Mouse (Mus musculus) left cerebral cortex, postnatal 36 days (tissue): ENCODE measurements around the gene Atp6v1b1. TPM values are rescaled to one million over a fixed set of nuclear protein-coding genes. Genes with fewer than 3 reads are reported as not detected.

Experiments used
- DNase-seq, 2 experiments: peaks; one replicate each; pipeline ENCODE4 v3.0.0; 2021 to 2022; ENCODE audit warnings: low spot score in 2 of 2, mixed read lengths in 1 of 2
- intact Hi-C: fragments of 180-260 bp; cut with DNase I; formaldehyde crosslinking; loops from one replicate; pipeline ENCODE4 v1.15.1; 2025
- total RNA-seq, 2 experiments: library from RNA; stranded (reverse); gene quantifications; 2 replicates each; pipeline ENCODE4 v1.2.3; 2021

Atp6v1b1 gene
- total RNA-seq, 2 experiments from 2014 or later, result not detected

DNA sequence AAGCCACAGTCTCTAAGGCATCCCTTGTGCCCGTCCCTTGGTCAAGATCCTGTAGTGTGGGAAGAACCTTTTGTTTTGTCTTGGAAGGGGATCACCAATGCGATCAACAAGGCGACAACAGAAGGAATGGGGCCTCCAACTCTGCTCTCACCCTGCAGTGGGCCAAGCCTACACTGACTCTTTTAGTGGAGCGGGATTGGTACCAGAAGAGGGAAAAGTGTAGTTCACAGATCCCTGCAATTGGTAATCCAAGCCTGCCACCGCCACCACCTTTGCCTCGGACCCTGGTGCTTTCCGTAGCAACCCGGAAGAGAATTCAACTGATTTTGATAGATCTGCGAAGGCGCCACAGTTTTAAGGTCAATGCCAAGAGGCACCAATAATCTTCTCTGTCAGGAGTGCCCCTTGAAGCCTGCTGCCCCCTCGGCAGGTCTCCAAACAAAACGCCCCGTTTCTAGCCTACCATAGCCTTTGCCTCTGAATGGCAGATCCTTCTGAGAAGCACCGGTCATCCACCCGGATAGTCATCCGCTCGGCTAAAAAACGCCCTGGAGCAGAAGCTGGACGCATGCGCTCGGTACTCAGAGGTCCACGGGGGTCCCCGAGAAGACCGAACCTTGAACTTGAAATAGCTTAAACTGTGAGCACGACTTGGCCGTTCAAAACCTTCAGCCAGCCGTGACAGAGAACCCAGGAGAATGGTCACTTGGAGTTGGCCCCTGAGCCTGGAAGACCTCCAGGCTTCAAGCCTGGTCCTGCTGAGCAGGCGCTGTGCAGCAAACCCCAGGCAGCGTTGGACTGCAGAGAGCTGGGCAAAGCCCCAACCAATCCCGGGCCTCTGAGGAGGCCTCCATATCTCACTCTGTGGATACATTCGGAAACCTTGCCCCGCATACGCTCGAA lies 28.3 kb upstream of the Atp6v1b1 start:
- intact Hi-C loops, result loop anchor here (10.0 kb wide), 1 partner anchor 640 kb away; the partner anchor contains the start of genes Pcgf1 and Tlx2

GRCm38 (mm10) chr6:83715461-83716196 lies 27.2 kb upstream of the Atp6v1b1 start:
- intact Hi-C loops, result loop anchor here (10.0 kb wide), 1 partner anchor 641 kb away; the partner anchor contains the start of genes Pcgf1 and Tlx2
- DNase-seq, result no peak

More for the DNA sequence above, 28.3 kb upstream of the Atp6v1b1 start:
- no peak for DNase-seq

- intact Hi-C loops, result loop anchor here (10.0 kb wide), 1 partner anchor 642 kb away; the partner anchor contains the start of genes Pcgf1 and Tlx2
- DNase-seq, result no peak
Observed at GRCm38 (mm10) chr6:83717026-83717425, 25.8 kb upstream of the Atp6v1b1 start.

GRCm38 (mm10) chr6:83722526-83722925 lies 20.3 kb upstream of the Atp6v1b1 start:
- no peak for DNase-seq
- intact Hi-C loops, result no loop called here

- DNase-seq, result no peak
- intact Hi-C loops, result no loop called here
Observed at GRCm38 (mm10) chr6:83727178-83727577, 15.6 kb upstream of the Atp6v1b1 start.

DNA sequence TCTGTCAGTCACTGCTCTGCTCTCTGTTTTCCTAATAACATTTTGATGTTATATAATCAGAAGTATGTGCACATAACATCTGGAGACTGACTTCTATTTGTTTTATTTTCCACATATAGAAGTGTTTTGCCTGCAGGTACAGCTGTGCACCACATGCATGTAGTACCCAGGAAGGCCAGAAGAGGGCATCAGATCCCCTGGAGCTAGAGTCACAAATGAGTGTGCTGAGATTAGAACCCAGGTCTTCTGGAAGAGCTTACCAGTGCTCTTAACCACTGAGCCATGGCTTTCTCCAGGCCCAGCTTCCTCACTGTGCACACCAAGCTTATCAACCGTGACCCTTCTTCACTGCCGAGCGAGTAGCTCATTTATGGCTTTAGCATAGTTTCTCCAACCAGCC lies 14.3 kb upstream of the Atp6v1b1 start:
- DNase-seq, result no peak
- intact Hi-C loops, result no loop called here

DNA sequence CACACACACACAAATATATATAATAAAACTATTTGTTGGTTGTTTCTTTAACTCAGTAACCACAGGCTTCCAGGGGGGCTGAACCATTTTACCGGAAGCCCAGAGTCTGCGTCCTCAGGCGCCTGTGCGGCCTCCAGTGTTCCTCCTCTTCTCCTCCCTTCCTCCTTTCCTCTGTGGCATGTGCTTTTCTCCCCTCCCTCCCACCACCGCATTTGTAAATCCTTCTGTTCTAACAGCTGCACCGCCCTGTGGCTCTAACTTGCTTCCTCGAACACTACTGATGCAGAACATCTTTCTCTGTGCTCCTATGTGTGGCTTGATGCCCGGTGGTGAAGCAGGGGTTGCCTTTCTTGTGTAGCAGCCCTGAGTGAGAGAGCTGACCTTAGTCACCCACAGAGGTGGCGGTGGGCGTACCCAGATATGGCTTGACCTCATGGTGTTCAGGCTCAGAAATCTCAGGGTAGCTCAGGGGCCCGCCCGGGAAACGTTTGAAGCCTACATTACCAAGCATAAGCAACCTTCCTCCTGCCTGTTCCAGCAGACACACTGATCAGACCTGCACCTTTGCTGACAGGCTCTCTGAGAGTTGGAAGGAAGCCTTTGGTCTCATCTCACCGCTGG lies 13.3 kb upstream of the Atp6v1b1 start:
- intact Hi-C loops, result no loop called here
- no peak for DNase-seq

DNA sequence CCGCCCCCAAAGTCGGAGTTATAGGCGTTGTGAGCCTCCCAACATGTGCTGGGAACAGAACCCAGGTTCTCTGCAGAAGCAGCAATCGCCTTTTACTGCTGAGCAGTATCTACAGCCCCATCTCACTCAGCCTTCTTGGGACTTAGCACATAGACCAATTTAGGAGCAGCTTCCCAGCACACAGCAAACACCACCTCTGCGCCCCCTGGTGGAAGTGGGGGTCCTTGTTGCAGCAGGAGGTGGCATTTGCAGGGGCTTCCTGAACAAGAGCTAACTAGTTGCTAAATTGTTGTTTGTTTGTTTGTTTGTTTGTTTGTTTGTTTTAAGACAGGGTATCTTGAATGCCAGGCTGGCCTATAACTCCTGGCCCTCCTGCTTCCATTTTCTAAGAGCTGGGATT lies 11.7 kb upstream of the Atp6v1b1 start:
- intact Hi-C loops, result loop anchor here (5.0 kb wide), 1 partner anchor 34 kb away; no protein-coding TSS in a partner anchor

DNA sequence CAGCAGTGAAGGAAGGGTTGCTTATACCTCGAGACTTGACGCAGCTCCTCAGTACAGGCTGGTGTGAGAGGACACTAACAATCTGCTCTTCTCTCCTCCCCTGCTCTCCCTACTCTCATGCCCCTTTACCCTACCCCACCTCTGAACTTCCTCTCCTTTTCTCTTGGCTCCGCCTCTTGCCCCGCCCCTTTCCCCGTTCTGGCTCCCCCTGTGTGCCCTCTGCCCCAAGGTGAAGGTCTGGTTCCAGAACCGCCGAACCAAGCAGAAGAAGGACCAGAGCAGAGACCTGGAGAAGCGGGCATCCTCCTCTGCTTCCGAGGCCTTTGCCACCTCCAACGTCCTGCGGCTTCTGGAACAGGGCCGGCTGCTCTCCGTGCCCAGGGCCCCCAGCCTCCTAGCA lies 5.5 kb upstream of the Atp6v1b1 start:
- intact Hi-C loops, result no loop called here
- DNase-seq, result no peak

More for the DNA sequence above, 11.7 kb upstream of the Atp6v1b1 start:
- DNase-seq, result no peak

DNA sequence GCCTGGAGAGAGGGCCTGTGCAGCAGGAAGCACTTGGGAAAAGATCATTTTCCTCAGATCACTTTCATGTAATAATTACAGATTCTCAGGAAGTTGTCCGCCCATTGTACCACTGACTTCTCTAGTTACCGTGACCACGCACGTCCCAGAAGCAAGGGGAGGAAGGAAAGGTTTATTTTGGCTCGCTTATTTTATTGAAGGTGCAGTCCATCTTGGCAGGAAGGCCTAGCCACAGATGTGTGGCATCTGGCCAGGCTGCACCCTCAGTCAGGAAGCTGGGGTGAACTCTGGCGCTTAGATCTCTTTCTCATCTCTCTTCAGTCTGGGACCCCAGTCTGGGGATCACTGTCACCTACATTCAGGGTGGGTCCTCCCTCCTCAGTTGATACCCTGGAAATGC lies 4.2 kb upstream of the Atp6v1b1 start:
- DNase-seq, result no peak
- intact Hi-C loops, result no loop called here

GRCm38 (mm10) chr6:83743212-83743611 lies 422 bp downstream of the Atp6v1b1 start:
- no peak for DNase-seq
- intact Hi-C loops, result no loop called here

DNA sequence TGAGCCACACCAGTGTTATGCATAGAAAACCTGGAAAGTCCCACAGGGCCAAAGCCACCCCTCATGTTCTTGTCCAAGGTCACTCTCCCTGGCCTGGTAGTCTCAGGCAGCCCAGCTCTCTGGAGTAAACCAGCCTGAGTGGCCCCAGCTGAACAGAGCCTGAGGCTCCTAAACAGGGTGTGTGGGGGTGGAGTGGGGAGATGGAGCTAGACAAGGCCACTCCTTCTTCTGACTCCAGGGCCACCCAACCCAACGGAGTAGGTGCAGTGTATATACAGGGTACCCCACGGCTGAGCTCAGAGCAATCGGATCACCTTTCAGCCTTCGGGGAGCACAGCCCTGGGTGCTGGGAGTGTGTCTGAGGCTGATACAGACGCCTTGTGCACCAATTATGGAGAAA lies 1.3 kb downstream of the Atp6v1b1 start:
- intact Hi-C loops, result no loop called here
- DNase-seq, result no peak

GRCm38 (mm10) chr6:83744557-83744956 lies 1.8 kb downstream of the Atp6v1b1 start:
- intact Hi-C loops, result no loop called here
- DNase-seq, result no peak

GRCm38 (mm10) chr6:83745466-83745865 lies 2.7 kb downstream of the Atp6v1b1 start:
- intact Hi-C loops, result no loop called here

DNA sequence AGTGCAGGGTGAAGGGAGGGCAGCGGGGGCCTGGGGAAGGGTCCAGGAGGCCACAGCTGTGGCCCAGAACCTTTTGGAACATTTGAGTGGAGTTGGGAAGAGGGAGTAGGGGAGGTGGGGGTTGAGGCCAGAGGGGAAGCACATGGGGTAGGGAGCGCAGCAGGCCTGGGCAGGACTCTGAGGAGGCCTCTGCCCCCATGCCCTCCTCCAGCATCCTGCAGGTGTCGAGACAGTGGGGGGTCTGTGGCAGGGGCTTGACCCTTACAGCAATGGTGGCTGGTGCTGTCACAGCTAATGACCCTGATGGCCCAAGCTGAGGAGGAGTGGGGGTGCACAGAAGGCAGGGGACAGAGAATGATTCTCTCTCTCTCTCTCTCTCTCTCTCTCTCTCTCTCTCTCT lies 6.5 kb downstream of the Atp6v1b1 start:
- DNase-seq, result no peak
- intact Hi-C loops, result no loop called here

More at GRCm38 (mm10) chr6:83745466-83745865, 2.7 kb downstream of the Atp6v1b1 start:
- no peak for DNase-seq

- intact Hi-C loops, result no loop called here
- no peak for DNase-seq
Observed at GRCm38 (mm10) chr6:83750171-83750684, 7.4 kb downstream of the Atp6v1b1 start.

- intact Hi-C loops, result no loop called here
- no peak for DNase-seq
Observed at GRCm38 (mm10) chr6:83756051-83756450, 13.3 kb downstream of the Atp6v1b1 start.

GRCm38 (mm10) chr6:83762344-83762743 lies 19.6 kb downstream of the Atp6v1b1 start, which contains the start of gene Ankrd53:
Ankrd53 (plus strand) TSS chr6:83762644.
- no peak for DNase-seq
- intact Hi-C loops, result no loop called here

GRCm38 (mm10) chr6:83762880-83763431 lies 20.2 kb downstream of the Atp6v1b1 start:
- intact Hi-C loops, result no loop called here
- DNase-seq, result no peak
